Mouse (Mus musculus) ZHBTc4 (cell line): ENCODE data around the gene Caln1.

Experiments
- DNase-seq: peaks from one replicate; pipeline ENCODE4 v3.0.0-alpha.2; 2011; ENCODE audit warnings: low read depth, low spot score

The Caln1 gene

DNA sequence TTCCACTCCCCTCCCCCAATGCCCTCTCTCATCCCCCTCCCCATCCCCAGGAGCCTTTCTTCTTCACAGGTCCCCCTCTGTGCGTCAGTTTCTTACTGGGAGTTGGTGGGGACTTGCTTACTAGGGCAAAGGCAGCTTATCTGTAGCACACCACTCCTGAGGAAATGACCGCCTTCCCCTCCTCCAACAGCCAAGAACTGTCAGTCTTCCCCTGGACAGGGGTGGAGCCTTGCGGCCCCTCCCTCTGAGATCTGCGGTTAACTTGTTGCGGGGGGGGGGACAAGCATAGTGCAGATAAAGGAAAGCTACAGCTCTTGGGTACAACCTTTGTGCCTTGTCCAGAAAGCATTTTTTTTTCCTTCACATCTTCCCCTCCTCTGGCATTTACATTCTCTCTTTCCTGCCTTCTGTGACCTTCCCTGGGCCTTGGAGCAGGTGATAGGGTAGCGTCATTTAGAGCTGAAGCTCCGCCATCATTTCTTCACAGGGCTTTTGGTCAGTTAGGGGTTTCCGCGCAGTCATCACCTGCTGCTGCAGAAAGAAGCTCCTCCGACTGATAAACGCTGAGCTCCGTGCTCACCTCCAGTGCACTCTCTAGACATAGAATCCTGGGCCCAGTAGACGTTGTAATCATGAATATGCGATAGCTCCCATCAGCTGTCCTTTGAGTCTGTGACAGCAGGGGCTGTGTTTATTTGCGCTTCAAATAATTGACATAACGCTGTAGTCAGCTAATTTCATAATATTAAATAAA is 319.3 kb downstream of the Caln1 start:
- no peak for DNase-seq

DNA sequence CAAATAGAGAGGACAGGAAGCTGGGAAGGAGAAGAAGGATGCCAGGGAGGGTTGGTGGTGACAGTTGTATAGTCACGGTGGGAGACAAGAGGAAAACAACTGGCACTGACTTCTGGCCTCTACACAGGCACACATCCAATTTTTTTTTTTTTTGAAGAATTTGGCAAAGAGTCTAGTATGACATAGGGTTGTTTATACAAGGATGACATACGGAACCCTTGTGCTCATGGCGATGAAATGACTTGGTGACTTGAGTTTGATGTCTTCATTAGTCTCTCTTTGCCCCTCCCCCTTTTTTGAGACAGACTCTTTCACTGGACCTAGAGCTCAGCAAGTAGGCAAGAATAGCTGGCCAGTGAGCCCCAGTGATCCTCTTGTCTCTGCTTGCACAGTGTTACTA is 322.1 kb downstream of the Caln1 start:
- no peak for DNase-seq

DNA sequence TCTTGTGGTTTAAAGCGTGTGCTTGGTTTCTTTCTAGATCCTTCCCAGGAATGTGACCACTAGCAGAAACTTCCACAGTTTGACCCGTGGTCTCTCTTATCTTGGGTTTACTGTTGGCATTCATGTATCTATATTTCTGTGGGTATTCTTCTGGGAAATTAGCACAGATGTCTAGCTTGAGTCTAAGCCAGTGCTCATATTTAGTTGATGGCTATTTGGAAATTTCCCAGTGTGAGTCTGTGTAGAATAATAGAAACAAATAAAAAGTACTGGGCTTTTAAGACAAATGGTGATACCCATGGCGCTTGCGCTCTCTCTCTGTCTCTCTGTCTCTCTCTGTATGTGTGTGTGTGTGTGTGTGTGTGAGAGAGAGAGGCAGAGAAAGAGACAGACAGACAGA is 330.2 kb downstream of the Caln1 start:
- no peak for DNase-seq

DNA sequence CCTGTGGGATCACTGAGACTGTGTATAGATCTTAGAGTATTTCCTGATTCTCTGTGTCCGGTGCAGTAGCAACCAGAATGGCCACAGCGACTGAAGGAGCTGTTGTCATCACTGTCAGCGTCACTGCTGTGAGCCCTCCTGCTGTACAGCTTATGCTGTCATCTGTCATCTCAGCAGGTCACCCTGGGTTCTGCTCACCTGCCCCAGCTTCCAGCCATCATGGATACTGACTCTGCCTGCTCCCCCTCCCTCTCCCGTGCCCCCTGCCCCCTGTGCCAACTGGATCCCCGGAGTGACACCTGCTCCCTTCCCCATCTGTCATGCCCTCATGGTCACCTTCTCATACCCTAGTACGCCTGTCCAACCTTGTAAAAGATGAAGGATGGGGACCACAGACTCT is 332.5 kb downstream of the Caln1 start:
- DNase-seq, result no peak

DNA sequence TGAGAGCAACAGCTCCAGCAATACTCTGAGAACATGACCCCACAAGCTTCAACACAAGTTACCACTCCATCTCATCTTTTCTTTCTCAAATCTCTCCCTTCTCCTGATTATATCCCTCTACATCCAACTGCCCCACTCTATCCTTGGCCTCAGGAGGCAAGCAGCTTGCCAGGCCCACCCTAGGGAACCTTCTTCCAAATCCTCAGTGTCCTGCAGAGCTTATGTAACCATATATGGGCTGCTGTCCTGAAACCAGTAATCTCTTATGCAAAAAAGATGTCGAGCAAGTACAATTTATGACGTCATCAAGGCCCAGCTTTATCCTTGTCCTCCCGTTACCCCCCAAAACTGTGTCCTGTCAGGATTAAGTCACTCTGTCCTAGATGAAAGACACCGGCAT is 333.1 kb downstream of the Caln1 start:
- DNase-seq, result no peak

DNA sequence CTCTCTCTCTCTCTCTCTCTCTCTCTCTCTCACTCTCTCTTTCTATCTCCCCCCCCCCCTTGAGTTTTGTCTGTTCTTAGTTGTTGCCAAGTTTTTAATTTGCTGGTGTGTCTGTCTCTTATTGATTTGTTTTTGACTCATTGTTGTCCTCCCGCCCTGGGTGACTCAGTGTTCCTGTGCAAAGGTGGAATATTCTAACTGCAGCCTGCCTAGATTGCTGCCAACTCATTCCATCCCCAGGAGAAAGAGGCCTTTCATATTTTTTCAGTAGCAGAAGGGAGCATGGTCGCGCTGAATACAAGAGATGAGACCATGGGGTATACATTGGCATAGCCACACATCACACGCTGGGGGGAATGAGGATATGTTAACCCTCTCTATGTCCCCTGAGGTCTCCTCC is 335.6 kb downstream of the Caln1 start:
- no peak for DNase-seq

DNA sequence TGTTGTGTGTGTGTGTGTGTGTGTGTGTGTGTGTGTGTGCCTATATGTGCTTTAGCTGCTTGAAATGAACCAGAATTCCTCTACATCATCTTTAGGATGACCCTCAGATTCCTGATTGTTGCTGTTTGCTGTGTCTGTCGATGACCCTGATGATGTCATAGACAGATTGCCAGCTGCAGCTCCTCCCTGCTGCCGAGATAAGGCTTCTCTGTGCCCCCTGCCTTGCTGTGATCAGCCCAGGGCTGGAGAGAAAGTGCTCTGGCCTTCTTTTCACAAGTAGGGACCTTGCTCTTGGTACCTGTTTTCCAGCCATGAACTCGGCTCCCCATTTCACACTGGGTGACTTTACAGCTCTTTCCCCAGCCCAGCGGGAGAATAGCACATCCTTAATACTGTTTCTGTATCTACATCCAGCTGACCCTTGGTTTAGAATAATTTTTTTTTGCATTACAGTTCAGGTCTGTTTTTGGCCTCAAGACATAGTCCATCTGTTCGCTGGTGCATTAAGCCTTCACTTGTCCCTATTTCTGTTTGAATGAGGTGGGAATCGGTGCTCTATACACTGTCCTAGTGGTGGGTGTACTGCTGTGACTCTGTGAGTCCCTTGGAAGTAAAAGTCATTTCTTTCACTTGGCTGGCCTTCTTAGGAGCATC is 337.1 kb downstream of the Caln1 start:
- DNase-seq, result no peak

DNA sequence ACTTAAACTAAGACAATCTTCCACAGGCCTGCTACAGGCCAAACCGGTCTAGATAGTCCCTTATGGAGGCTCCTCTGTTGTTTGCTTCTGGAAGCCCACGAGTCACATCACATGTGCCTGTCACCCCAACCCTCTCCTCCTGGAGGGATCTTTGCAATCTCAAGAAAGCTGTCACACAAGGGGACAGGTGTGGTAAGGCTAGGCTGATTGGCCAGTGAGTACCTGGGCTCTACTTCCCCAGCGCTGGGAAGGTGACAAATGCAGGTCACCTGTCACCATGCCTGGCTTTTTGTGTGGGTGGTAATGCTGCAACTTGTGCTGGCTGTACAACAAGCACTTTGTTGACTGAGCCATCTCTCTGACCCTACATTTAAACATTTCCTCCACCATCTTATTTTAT is 338.5 kb downstream of the Caln1 start:
- DNase-seq, result no peak

DNA sequence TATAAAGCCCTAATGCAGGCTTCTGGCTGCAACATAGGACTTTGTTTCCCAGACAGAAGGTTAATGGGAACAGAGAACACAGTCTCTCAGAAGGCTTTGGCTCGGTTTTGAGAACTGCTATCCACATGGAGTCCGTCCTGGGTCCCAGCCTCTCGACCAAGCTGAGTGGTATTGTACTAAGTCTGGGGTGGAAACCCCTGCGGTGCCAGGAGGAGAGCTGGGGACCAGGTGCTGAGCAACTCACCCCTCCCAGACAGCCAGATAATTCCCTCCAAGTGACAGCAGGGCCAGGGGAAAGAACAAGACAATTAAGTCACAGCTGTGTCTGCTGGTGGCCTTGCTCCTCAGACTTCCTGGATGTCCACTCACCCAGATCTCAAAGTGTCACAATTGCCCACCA is 339.4 kb downstream of the Caln1 start:
- no peak for DNase-seq

DNA sequence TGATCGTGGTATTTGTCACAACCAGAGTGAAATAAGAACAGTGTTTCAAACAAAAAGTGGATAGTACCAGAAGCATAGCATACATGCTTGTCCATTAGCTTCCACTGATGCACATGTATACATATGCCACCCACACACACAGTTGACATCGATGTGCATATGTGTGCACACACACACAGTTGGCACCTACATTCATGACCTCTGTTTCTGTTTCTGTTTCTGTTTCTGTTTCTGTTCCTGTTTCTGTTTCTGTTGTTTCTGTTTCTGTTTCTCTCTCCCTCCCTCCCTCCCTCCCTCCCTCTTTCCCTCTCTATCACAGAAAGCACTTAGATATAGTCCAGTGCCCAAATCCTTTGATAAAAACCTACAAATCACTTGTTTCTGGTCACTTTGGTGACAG is 342.4 kb downstream of the Caln1 start:
- no peak for DNase-seq

DNA sequence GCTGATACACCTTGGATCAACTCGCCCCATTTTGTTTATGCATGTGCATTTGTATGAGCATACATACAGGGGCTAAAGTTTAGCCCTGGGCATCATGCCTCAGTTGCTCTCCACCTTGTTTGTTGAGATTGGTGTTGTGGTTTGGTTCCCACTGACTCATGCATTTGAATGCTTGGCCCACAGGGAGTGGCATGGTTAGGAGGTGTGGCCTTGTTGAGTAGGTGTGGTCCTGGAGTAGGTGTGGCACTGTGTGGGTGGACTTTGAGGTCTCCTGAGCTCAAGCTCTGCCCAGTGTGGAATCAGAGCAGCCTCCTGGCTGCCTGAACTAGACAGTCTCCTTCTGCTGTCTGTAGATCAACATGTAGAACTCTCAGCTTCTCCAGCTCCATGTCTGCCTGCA is 343.0 kb downstream of the Caln1 start:
- DNase-seq, result no peak

DNA sequence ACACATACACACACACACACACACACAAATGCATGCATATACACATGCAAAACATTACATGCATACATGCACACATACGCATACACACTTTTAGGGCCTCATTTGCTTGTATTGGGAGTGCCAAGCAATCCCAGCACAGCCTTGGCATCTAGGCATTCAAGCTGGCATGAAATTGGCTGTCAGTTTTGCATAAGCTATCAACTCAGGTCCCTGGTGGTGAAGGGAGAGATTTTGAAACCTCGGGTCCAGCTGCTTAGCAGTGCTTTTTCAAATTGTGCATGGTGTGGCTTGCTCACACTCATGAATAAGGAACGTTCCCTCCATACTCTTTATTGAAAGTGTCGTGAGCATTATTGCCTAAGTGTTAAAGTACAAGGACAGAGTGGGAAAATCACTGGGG is 345.9 kb downstream of the Caln1 start:
- no peak for DNase-seq

DNA sequence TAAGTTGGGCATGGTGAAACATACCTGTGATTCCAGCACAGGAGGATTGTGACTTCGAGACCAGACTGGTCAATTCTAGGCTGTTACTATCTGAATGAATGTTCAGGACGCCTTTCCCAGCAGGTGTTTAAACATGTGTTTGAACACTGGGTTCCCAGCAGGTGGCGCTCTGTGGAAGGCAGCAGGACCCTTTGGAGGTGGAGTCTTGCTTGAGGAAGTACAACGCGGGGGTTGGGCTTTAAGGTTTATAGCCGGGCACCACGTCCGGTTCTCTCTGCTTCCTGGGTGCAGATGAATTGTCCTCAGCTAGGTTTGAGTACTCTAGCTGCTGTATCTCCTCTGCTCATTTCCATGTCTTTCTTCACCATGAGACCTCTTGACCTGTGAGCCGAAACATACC is 349.1 kb downstream of the Caln1 start:
- DNase-seq, result peak; percentile 72

DNA sequence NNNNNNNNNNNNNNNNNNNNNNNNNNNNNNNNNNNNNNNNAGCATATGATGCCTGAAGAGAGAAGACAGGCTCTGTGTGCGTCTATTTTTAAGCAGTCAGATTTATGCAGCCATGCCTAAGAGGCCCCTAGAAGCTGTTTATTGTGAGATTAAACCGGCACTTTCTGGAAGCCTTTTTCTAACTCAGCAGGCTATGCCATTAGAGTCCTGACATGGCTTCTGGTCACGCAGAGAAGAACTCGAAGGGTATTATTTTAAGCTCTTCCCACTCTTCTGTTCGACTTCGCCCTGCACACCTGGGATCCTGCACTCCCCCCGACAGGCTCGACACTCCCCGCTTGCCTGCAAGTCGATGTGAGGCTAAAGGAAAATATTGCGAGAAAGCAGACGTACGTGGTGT is 372.9 kb downstream of the Caln1 start:
- no peak for DNase-seq

DNA sequence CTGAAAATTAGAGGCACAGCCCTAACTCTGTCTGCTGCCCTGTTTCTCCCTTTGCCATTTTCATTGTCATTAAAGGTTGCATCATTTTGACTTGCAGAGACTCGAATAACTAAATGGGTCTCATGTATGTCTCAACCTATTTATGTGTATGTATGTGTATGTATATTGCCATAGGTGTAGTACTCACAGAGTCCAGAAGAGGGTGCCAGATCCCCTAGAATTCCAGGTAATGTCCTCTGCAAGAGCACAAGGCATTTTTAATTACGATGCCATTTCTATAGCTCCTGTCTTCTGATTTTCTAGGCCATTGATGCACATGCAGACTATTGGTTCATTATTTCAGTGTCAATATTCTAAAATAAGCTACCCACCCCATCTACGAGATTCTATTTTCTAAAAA is 388.3 kb downstream of the Caln1 start:
- DNase-seq, result peak; percentile 71

DNA sequence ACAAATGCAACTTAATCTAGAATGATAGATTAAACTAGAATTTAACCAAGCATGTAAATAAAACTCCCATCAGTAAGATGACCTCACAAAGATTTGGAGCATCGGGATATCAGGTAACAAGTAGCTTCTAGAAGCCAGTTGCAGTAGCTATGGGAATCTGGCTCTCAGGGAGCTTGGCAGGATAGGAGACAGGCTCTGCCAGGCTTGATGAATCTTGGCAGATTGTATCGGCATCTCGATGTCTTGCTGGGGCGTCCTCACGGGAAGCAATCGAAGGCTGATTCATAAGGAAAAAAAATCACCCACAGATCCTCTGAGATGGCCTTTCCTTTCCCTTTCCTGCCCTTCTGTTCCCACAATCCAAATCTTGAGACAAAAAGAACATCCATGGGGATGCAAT is 396.5 kb downstream of the Caln1 start:
- no peak for DNase-seq

DNA sequence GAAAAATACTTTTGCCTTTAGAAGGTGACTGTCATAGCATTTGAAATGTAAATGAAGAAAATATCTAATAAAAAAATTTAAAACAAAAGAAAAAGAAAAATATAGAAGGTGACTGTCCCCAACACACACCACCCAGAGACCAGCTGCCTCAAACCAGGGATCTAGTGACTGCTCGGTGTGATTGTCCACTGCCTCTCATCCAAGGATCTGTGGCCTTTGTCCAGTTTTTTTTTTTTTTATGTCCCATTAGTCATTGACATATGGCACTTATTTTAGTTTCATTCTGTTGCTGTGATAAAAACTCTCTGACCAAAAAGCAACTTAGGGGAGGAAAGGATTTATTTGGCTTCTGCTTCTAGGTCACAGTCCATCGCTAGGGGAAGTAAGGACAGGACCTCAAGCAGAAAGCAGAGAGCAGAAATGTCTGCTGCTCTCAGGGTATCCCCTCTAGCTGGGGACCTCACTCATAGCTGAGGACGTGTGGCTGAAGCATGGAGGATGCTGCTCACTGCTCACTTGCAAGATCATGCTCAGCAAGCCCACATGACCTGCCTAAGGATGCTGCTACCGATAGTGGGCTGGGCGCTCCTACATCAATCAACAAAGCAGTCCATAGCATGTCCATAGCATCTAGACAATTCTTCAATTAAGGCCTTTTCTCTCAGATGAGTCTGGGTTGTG is 401.9 kb downstream of the Caln1 start:
- no peak for DNase-seq

DNA sequence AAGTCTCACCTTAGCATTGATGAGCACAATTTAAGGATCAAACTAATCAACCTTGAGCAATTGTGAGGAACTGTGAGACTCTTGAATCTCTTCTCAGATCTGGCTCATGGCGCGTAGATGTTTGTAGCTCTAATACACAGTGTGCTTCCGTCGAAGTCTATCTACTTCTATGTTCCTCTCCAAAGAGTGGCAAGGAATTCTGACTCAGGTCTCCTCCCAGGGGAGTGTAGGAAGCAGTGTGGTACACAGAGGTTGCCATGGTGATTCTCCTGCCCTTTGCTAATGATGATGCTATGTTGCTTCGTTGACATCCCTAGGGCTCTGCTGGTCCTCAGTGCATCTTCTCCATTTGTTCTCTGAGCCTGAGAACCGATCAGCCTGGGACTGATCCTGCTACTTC is 403.2 kb downstream of the Caln1 start:
- DNase-seq, result no peak

DNA sequence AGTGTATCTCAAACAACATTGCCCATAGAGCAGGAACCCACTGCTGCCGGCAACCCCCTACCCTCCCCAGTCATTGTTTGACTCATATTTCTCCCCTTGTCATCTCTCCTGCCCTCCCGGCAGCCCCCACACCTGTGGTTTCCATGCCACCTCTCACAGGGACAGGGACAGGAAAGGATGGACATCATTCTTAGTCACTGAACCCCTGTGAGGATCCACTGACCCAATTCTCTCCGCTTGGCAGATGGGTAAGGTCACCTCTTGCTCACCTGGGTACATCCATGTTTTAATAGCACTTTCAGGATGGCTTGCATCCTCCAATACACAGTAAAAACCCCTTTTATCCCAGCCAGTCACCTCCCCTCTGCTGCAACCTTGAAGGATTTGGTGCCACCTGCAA is 405.7 kb downstream of the Caln1 start:
- DNase-seq, result no peak

DNA sequence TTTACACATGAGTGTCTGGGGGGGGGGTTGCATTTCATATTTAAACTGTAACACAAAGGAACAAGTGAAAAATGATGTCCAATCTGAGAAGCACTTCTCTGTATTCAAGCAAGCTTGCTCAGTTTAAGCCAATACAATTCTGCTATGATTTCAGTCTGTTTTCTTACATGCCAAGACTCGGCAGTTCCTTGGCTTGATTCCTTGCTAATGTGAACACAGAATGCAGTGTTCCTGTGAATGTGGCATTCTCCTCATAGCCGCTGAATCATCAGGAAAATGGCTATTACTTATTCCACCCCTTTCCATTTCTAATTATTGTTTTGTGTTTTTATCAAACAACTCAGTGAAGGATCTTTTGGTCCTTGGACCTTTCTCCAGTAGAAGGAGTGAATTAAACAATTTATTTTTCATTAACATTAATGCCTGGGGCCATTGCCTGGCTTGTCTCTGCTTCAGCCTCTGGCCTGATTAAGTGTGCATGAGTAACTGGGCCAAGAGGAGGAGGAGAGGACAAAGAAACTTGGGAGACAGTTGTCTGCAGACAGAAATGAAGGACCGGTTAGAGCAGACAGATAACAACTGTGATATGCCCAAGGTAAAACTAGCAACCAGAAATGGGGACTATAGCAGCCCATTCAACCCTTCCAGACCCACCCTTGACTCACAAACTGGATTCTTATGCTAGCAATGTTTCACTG is 423.6 kb downstream of the Caln1 start:
- DNase-seq, result no peak

DNA sequence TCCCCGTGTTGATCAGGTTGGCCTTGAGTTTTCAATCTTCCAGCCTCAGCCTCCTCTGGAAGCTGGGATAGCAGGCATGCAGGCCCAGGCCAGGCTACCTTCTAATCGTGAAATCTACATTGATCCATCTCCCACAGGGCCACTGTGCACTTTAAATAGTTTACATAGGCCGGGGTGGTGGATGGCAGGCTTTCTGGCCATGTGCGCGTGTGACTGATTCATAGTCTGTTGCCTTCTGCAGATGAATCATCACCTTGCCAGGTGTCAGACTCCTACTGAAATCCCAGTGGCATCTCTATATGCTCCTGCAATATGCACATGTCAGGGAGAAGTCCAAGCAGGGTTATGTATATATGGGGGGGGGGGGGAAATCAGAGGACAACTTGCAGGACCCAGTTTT is 428.5 kb downstream of the Caln1 start:
- DNase-seq, result no peak

DNA sequence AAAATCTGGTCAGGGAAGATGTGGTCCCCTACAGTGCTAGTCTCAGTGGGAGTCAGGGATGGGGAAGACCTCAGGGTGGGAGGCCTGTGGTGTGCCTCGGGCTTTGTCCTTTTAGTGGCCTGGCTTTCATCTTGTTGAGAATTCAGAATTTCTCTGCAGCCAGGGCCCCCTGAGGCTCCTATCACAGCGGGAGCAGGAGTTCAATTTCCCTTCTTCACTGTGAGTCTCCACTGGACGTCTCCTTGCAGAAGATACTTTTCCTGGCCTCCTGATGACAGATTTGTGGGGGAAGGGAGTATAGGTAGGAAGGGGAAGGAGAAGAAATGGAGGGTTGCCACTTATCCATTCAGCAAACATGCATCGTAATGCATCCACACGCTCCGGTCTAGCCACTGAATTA is 441.1 kb downstream of the Caln1 start:
- no peak for DNase-seq

DNA sequence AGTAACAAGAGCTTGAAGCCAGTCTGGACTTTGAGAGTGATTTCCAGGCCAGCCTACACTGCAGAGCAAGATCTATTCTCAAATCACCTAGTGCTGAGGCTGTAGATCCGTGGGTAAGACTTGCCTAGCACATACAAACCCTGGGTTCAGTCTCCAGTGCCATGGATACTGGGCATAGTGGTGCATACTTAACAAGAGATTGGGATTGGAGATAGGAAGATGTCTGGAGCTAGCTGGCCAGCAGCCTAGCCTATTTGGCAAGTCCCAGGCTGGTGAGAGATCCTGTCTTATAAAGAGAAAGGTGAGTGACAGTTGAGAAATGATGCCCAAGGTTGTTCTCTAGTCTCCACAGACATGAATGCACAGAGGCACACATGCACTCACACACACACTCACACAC is 441.6 kb downstream of the Caln1 start:
- no peak for DNase-seq
